Mouse (Mus musculus) liver, embryonic 12.5 days (tissue): ENCODE measurements at regions not wholly inside any gene's neighbourhood (a gene's known extent, or its start where the extent isn't known, plus 50 kb on each side); places are given as distances from the start of the nearest gene placed in this dataset.

ENCODE experiments used
- ATAC-seq: fragments of 200-750 bp; cut with Nextera tagmentation; 2 replicates; pipeline ENCODE4 v1.8.0; 2017; ENCODE audit warnings: moderate number of reproducible peaks, mild to moderate bottlenecking, moderate library complexity
- H3K27ac ChIP-seq: fragments of 300-500 bp; sonication (generic); 2 replicates; pipeline ENCODE4 v1.5.1; 2016; ENCODE audit warnings: mild to moderate bottlenecking
- H3K27me3 ChIP-seq: fragments of 300-500 bp; sonication (generic); replicated peaks from 2 replicates; pipeline ENCODE4 v1.6.1; 2016; ENCODE audit warnings: mild to moderate bottlenecking, moderate library complexity
- H3K36me3 ChIP-seq: fragments of 300-500 bp; sonication (generic); 2 replicates; pipeline ENCODE4 v1.6.1; 2016; ENCODE audit warnings: mild to moderate bottlenecking, moderate library complexity
- H3K4me1 ChIP-seq: fragments of 300-500 bp; sonication (generic); 2 replicates; pipeline ENCODE4 v1.6.1; 2016
- H3K4me2 ChIP-seq: fragments of 300-500 bp; sonication (generic); 2 replicates; pipeline ENCODE4 v1.6.1; 2016; ENCODE audit warnings: mild to moderate bottlenecking, moderate library complexity
- H3K4me3 ChIP-seq: fragments of 300-500 bp; sonication (generic); 2 replicates; pipeline ENCODE4 v1.5.1; 2016; ENCODE audit warnings: mild to moderate bottlenecking, moderate library complexity
- H3K9ac ChIP-seq: fragments of 300-500 bp; sonication (generic); 2 replicates; pipeline ENCODE4 v1.6.1; 2016; ENCODE audit warnings: mild to moderate bottlenecking, moderate library complexity
- H3K9me3 ChIP-seq: fragments of 300-500 bp; sonication (generic); replicated peaks from 2 replicates; pipeline ENCODE4 v1.6.1; 2016; ENCODE audit warnings: mild to moderate bottlenecking, moderate library complexity
- WGBS: fragments of 180-500 bp; shearing (Covaris S2); methylation state at CpG from one replicate; pipeline ENCODE4 v1.1.7; 2016; ENCODE audit not compliant: insufficient replicate concordance; 5-methylcytosine and 5-hydroxymethylcytosine counted together

DNA sequence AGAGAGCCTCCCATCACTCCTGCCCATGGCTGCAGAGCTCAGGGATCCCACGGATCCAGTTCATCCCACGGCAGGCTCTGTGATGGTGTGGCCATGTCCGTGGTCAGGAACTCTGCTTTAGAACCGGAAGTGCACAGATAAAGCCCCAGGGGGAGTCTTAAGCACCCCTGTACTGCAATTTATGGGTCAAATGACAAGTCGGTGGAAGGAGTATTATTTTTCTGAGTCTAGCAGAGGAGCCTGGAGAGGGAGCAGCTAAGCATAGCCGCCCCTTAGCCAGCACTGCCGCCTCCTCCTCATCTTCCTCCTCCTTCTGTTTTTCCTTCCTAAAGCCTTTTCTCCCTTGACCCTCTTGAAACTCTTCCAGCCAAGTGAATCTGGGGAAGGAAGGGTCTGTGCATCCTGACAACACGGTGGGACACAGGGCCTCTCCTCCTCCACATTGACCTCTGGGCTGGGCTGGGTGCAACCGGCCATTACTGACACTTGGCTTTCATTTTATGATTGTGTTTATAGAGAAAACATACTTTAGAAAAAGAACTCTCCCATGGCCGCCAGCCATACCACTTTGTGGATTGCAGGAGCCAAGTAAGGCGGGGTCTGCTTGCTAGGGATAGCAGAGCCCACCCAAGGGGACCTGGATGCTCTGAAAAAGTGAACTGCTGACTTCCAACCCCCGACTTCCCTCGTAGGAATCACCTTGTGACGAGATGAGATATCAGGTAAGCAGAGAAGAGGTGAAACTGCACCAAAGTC, 494.3 kb downstream of the Ccdc171 start:
- no peak overlapping the region for H3K4me2 ChIP-seq
- 52% methylated on average over 14 of the region's 14 CpGs for WGBS
- no peak for ATAC-seq

DNA sequence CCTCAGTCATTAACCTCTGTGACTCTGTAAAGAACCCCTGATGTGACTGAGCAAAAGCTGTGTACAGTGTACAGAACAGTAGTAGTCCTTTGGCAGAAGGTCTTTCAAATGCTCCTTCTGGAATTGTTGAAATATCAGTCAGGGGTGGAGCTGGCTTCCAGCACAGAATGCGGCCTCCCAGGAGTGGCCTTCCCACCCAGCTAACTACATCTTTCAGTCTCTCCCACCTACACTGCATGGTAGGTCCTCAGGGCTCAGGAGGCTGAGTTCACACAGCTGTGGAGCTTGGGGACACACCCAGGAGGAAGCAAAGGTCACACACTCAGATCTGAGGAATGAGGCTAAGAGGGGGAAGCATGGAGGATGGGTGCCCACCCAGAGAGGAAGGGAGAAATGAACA, 495.3 kb downstream of the Ccdc171 start:
- Histone ChIP-seq H3K27ac (no peak overlapping the region), H3K4me2 (no peak overlapping the region), H3K9me3 (no peaks in the 10 kb centered on the region), H3K27me3 (no peaks in the 10 kb centered on the region), H3K4me1 (no peaks in the 10 kb centered on the region), H3K4me3 (no peak overlapping the region), H3K9ac (no peak overlapping the region), H3K36me3 (no peaks in the 10 kb centered on the region)
- 80% methylated on average over 1 of the region's 1 CpGs for WGBS
- ATAC-seq = no peak

More for the DNA sequence above, 494.3 kb downstream of the Ccdc171 start:
- H3K4me1 ChIP-seq = no peaks in the 10 kb centered on the region
- H3K9me3 ChIP-seq = no peaks in the 10 kb centered on the region
- no peak overlapping the region for H3K27ac ChIP-seq
- no peak overlapping the region for H3K9ac ChIP-seq
- no peaks in the 10 kb centered on the region for H3K27me3 ChIP-seq
- no peak overlapping the region for H3K4me3 ChIP-seq
- no peaks in the 10 kb centered on the region for H3K36me3 ChIP-seq

DNA sequence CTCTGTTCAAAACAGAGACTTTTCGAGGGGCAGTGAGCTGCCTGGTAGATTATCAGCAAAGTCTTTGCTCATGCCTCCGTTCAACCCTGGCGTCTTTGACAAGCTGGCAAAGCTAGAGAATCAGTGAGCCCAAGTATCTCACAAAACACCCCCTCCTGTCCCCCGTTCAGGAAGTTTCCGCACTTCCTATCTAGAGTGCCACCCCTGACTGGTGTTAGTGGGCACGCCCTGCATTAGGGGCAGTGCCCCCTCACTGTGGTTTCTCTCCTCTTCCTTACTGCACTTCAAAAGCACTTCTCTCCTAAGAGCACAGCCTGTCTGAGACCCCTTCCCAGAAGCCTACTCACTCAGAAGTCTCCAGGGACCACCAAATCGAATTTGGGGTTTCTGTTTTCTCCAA, 497.0 kb downstream of the Ccdc171 start:
- ATAC-seq = no peak
- Histone ChIP-seq H3K9me3 (no peaks in the 10 kb centered on the region), H3K4me2 (no peak overlapping the region), H3K27me3 (no peaks in the 10 kb centered on the region), H3K4me1 (no peaks in the 10 kb centered on the region), H3K4me3 (no peak overlapping the region), H3K9ac (no peak overlapping the region), H3K36me3 (no peaks in the 10 kb centered on the region), H3K27ac (no peak overlapping the region)
- 41% methylated on average over 7 of the region's 7 CpGs for WGBS

DNA sequence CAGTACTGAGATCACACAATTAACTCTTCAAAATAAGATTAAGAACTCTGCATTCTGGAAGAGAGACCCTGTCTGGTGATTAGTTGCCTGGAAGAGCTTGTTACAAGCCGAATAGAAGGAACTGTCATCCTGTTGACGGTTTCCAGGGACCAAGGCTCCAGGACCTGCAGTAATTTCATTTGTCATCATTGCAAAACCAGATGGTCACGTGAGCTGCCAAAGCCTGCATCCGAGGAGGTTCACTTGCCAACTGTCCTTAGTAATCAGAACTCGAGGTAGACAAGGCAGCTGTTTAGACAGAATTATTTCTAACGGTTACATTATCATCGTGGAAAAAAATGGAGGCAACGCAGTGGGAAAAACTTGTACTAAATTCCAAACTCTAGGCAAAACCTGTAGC, 500.8 kb downstream of the Ccdc171 start:
- 57% methylated on average over 8 of the region's 8 CpGs for WGBS
- ATAC-seq = no peak
- Histone ChIP-seq H3K9ac (no peak overlapping the region), H3K4me3 (no peak overlapping the region), H3K27ac (no peak overlapping the region), H3K4me2 (no peak overlapping the region), H3K9me3 (no peaks in the 10 kb centered on the region), H3K4me1 (no peaks in the 10 kb centered on the region), H3K27me3 (no peaks in the 10 kb centered on the region), H3K36me3 (no peaks in the 10 kb centered on the region)

DNA sequence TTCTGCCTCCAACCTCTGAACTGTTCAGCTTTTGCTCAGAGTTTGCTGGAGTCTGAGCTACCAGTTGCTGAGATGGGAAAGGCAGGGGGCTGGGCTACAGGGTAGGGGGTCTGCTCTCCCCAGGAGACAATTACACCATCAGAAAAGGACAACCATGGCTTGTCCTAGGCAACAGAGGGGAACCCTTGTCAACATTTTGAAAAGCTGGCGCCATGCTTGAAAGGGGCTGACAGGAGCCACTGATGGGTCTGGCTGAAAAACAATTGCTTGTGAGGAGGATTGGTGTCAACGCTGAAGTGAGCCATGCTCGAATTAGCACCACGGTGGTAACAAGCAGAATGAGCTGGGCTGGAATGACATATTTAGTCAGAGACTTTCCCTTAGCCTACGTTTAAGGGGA, 502.8 kb downstream of the Ccdc171 start:
- no peak for ATAC-seq
- WGBS = 51% methylated on average over 5 of the region's 5 CpGs
- H3K4me1 ChIP-seq = no peaks in the 10 kb centered on the region
- no peaks in the 10 kb centered on the region for H3K27me3 ChIP-seq
- no peak overlapping the region for H3K9ac ChIP-seq
- no peaks in the 10 kb centered on the region for H3K36me3 ChIP-seq
- H3K9me3 ChIP-seq = no peaks in the 10 kb centered on the region
- no peak overlapping the region for H3K27ac ChIP-seq
- no peak overlapping the region for H3K4me2 ChIP-seq
- H3K4me3 ChIP-seq = no peak overlapping the region

DNA sequence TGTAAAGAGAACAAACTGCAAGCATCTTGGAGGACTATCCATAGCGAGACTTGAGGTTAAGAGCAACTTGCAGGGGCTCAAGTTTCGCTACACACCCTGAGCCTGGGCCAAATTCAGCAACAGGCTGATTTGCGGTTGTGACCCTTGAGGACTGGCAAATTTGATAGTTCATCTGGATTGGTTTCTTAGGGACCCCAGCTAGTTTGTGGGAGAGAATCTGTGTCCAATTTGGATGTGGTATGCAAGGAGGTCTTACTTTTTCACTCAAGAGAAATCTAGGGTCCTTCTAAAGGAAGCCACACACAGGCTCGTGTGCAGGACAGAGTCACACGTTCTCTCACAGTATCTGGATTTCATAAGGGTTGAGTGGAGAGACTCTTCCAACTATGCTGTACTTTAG, 505.6 kb downstream of the Ccdc171 start:
- no peak for ATAC-seq
- Histone ChIP-seq H3K9me3 (no peaks in the 10 kb centered on the region), H3K27me3 (no peaks in the 10 kb centered on the region), H3K4me1 (no peaks in the 10 kb centered on the region), H3K27ac (no peak overlapping the region), H3K36me3 (no peaks in the 10 kb centered on the region), H3K4me3 (no peak overlapping the region), H3K9ac (no peak overlapping the region), H3K4me2 (no peak overlapping the region)
- 79% methylated on average over 5 of the region's 5 CpGs for WGBS

DNA sequence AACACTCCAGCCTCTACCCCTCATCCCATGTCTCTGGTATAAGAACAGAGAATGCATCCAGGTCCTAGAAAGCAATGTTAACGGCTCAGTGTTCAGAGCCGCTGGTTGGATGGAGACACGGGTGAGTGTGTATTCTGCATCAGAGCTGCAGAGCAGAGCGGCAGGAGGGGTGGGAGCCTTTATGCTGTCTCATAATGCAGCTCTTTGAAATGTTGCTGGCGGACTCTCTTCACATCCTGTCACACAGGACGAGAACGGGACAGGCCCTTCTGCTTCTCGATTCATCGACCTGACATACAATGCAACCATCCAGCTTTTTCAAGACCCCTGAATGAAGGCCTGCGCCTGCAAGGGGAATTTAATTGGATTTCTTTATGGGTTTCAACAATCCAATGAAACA, 507.2 kb downstream of the Ccdc171 start:
- no peaks in the 10 kb centered on the region for H3K9me3 ChIP-seq

DNA sequence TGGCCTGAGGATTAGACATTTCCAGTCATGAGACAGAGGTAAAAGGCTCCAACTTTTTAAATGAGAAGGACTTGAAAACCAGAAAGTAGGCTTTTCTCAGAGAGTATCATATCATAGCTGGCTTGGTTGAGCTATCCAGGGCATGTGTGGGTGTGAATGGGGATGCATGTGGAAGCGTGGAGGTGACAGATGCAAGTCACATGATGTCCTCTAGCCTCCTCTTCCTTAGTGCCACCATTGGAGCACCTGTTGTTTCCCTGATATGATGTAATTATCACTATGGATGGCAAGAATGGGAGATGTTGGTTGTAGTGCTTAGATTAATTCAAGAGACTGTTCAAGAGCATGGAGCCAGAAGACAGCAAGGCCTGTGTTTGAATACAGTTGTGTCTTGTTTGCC, 510.0 kb downstream of the Ccdc171 start:
- H3K9ac ChIP-seq = no peak overlapping the region
- WGBS = 81% methylated on average over 1 of the region's 1 CpGs
- H3K4me2 ChIP-seq = no peak overlapping the region
- H3K36me3 ChIP-seq = no peaks in the 10 kb centered on the region
- ATAC-seq = no peak
- H3K27me3 ChIP-seq = no peaks in the 10 kb centered on the region
- H3K9me3 ChIP-seq = no peaks in the 10 kb centered on the region
- no peaks in the 10 kb centered on the region for H3K4me1 ChIP-seq
- no peak overlapping the region for H3K27ac ChIP-seq
- no peak overlapping the region for H3K4me3 ChIP-seq

More for the DNA sequence above, 507.2 kb downstream of the Ccdc171 start:
- no peak overlapping the region for H3K4me3 ChIP-seq
- no peaks in the 10 kb centered on the region for H3K27me3 ChIP-seq
- no peak overlapping the region for H3K9ac ChIP-seq
- no peak for ATAC-seq
- H3K4me1 ChIP-seq = no peaks in the 10 kb centered on the region
- WGBS = 74% methylated on average over 10 of the region's 10 CpGs
- H3K27ac ChIP-seq = no peak overlapping the region
- H3K36me3 ChIP-seq = no peaks in the 10 kb centered on the region
- H3K4me2 ChIP-seq = no peak overlapping the region

DNA sequence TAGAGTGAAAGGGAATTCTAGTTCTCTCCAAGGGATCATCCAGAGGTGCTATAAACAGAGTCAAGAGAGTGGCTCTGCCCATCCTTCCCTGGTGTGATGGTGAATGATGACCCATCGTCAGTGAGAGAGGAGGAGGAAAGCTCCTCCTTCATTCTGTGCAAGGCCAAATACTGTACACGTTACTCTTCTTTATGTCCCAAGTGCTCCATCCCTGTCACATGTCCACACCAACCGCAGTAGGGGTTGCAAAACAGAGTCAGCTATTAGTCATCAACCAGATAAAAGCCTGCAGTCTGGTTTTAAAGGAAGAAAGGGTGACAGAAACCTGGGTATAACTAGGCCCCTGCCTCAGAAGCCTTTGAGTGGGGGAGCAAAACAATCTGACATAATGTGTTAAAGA, 512.2 kb downstream of the Ccdc171 start:
- Histone ChIP-seq H3K27me3 (no peaks in the 10 kb centered on the region), H3K36me3 (no peaks in the 10 kb centered on the region), H3K9ac (no peak overlapping the region), H3K9me3 (0 out of 2 replicates have a peak, but pooled peaks cover 4% of the 10 kb centered on the region), H3K27ac (no peak overlapping the region), H3K4me3 (no peak overlapping the region), H3K4me2 (no peak overlapping the region), H3K4me1 (no peaks in the 10 kb centered on the region)
- 54% methylated on average over 3 of the region's 3 CpGs for WGBS
- no peak for ATAC-seq

DNA sequence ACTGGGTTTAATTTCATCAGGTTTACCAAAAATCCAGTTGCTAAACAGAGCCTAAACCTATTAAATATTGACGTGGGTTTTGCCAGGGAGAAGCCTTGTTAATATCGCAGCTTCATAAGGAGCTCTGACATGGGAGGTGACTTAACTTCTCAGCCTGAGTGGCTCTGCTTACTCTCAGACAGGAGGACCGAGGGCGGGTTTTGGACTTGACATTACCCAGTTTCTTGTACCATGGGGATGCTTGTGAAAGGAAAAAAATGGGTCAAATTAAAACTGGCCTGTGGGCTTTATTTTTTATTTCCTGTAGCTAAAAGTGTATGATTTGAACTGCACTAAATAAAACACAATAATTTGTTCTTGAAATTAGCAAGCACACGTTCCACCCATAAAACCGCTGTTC, 524.9 kb downstream of the Ccdc171 start:
- Histone ChIP-seq H3K4me3 (no peak overlapping the region), H3K36me3 (no peaks in the 10 kb centered on the region), H3K4me2 (no peak overlapping the region), H3K9me3 (no peaks in the 10 kb centered on the region), H3K27ac (no peak overlapping the region), H3K27me3 (no peaks in the 10 kb centered on the region), H3K4me1 (no peaks in the 10 kb centered on the region), H3K9ac (no peak overlapping the region)
- WGBS = 71% methylated on average over 6 of the region's 6 CpGs
- ATAC-seq = no peak

DNA sequence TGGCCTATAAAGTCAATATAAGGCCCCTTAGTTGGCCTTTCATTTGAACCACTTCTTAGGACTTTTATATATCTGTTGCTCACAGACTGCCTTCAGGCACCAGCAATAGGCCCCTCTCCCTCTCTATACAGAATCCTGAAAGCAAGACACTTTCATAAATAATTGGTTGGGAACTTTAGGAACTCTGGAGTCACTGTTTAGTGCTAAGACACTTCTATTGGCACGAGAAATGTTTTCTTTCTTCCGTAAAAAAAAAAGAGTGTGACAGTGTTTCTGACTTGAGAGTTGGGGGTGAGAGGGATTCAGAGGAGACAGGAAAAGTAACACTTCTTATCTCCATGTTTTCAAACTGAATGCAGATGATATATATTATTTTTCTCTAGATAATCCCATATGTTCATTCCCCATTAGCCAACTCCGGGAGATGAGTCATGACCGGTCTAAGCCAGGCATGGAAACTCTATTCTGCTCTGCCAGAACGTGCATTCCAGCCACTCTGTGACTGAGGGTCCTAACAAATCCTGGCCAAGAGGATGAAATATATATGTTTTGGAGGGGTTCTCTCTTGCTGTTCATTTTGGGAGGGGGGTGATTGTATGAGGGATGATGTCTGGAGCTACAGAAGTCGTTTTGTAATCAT, 531.6 kb downstream of the Ccdc171 start:
- Histone ChIP-seq H3K4me2 (no peak overlapping the region), H3K27me3 (no peaks in the 10 kb centered on the region), H3K27ac (no peak overlapping the region), H3K9me3 (no peaks in the 10 kb centered on the region), H3K4me3 (no peak overlapping the region), H3K9ac (no peak overlapping the region), H3K4me1 (no peaks in the 10 kb centered on the region), H3K36me3 (no peaks in the 10 kb centered on the region)
- 56% methylated on average over 6 of the region's 6 CpGs for WGBS
- ATAC-seq = no peak

DNA sequence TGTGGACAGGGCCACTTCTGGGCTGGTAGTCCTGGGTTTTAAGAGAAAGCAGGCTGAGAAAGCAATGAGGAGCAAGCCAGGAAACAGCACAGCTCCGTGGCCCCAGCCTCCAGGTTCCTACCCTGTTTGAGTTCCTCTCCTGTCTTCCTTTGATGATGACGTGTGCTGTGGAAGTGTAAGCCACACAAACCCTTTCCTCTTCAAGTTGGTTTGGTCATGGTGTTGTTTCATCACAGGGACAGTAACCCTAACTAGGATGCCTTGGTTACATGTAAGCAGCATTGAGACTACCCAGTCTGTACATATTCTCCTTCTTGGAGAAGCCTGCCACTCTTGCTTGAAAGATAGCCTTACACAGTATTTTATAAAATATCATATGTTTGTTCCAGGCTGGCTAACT, 534.8 kb downstream of the Ccdc171 start:
- Histone ChIP-seq H3K9me3 (no peaks in the 10 kb centered on the region), H3K27ac (no peak overlapping the region), H3K27me3 (no peaks in the 10 kb centered on the region), H3K4me1 (no peaks in the 10 kb centered on the region), H3K4me2 (no peak overlapping the region), H3K9ac (no peak overlapping the region), H3K4me3 (no peak overlapping the region), H3K36me3 (no peaks in the 10 kb centered on the region)
- ATAC-seq = no peak
- 23% methylated on average over 2 of the region's 2 CpGs for WGBS

DNA sequence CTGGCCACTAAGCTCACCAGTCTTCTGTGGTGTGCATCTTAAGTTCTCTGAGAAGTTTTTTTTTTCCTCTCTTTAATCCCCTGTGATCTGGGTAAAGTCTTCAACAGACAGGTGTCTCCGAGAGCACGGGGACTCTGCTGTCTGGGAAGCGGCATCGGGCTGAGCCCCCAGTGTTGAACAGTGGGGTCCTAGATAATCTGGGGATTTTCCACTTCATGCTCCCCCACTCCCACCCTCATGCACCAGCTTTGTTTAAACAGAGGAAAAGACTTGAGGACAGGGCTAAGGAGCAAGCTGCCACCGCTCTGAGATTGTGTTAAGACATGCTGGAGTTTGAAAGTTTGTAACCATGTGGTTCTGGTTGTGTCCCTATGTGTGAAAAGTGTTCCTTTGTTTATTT, 538.4 kb downstream of the Ccdc171 start:
- H3K4me3 ChIP-seq = no peak overlapping the region
- 74% methylated on average over 5 of the region's 5 CpGs for WGBS
- H3K4me2 ChIP-seq = no peak overlapping the region
- H3K27me3 ChIP-seq = no peaks in the 10 kb centered on the region
- no peaks in the 10 kb centered on the region for H3K9me3 ChIP-seq
- H3K9ac ChIP-seq = no peak overlapping the region
- no peak overlapping the region for H3K27ac ChIP-seq
- H3K4me1 ChIP-seq = no peaks in the 10 kb centered on the region
- no peak for ATAC-seq
- H3K36me3 ChIP-seq = no peaks in the 10 kb centered on the region
